Mouse (Mus musculus): Measurements from ENCODE around the gene Anpep. TPM values are rescaled to one million over a fixed set of nuclear protein-coding genes. Genes with fewer than 3 reads are reported as not detected.

The Anpep gene
- polyA plus RNA-seq, 1 experiment from 2014 or later: 26.7 TPM

DNA sequence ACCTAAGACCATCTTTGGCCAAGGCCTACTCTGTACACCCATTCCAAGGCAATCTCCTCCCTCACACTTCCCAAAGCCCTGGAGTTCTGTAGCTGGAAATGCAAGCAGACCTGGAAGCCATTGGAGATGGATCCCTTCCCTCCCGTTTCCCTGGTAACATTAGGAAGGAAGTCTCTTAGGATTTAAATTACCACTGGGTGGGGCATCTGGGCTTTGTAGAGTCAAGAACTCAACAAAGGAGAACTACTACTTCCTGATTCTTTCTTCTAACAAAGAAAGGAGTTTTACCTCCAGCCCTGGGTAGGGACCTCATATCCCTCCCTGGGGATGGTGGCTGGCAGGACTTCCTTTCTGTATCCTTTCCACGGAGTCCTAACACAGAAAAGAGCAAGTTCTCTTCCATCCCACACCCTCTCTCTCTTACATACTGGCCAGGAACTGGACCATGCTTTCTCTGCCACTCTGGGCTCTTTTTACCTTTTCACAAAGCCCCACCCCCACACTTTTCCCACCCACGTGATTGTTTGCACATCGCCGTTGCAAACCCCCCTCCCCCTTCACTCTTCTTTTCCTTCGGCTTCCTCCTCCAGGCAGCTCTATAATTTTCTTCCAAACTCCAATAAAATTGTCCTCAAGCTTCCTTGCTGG, 8.3 kb upstream of the Anpep start:
- DNase-seq (no peak), ATAC-seq (no peak)
- Histone ChIP-seq H3K4me1 (ENCODE audit: insufficient read depth) (no peaks in the 10 kb centered on the region), H3K4me3 (ENCODE audit: low read depth, low read length) (no peak overlapping the region), H3K4me2 (ENCODE audit: low read depth, low read length) (no peak overlapping the region), H3K36me3 (replicated peaks; ENCODE audit: insufficient read depth, low read length) (no peaks in the 10 kb centered on the region), H3K27ac (ENCODE audit: low read depth) (no peak overlapping the region), H3K9ac (replicated peaks) (no peak overlapping the region), H3K9me3 (ENCODE audit: low read length) (no peaks in the 10 kb centered on the region), H3K27me3 (ENCODE audit: insufficient read depth, low read length) (no peaks in the 10 kb centered on the region)
- WGBS (ENCODE audit: insufficient replicate concordance): 26% methylated on average over 6 of the region's 6 CpGs
- TF ChIP-seq CTCF (IDR thresholded peaks at IDR 0.05; ENCODE audit: low read depth) (no peak), EP300 (IDR thresholded peaks at IDR 0.05; ENCODE audit: low read depth) (no peak)

DNA sequence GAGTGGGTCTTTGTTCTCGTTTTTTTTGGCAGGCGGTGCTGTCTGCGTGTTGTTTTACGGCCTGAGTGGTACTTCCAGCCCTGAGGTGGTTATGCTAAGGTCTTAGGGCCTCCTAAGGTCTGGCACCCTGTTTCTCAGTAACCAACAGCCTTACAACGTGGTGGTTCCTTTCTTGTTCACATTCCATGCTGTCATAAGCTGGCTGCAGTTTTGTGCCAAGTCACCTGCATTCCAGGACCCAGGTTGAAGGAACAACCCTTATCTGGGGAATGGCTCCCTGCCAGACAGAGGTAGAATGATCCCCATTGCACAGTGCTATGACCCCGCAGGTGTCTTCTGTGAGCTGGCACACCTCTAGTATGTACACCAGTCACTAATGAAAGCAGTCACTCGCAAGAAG, 7.6 kb upstream of the Anpep start:
- TF ChIP-seq EP300 (IDR thresholded peaks at IDR 0.05; ENCODE audit: low read depth): no peak
- TF ChIP-seq CTCF (IDR thresholded peaks at IDR 0.05; ENCODE audit: low read depth): no peak
- Histone ChIP-seq H3K9ac (replicated peaks) (no peak overlapping the region), H3K4me3 (ENCODE audit: low read depth, low read length) (no peak overlapping the region), H3K27me3 (ENCODE audit: insufficient read depth, low read length) (no peaks in the 10 kb centered on the region), H3K4me2 (ENCODE audit: low read depth, low read length) (no peak overlapping the region), H3K4me1 (ENCODE audit: insufficient read depth) (no peaks in the 10 kb centered on the region), H3K27ac (ENCODE audit: low read depth) (no peak overlapping the region), H3K36me3 (replicated peaks; ENCODE audit: insufficient read depth, low read length) (no peaks in the 10 kb centered on the region), H3K9me3 (ENCODE audit: low read length) (no peaks in the 10 kb centered on the region)
- no peak for DNase-seq
- 68% methylated on average over 7 of the region's 7 CpGs for WGBS (ENCODE audit: insufficient replicate concordance)
- no peak for ATAC-seq

GRCm38 (mm10) chr7:79867861-79868260, 7.0 kb upstream of the Anpep start:
- WGBS (ENCODE audit: insufficient replicate concordance): 81% methylated on average over 13 of the region's 13 CpGs
- Histone ChIP-seq H3K4me1 (ENCODE audit: insufficient read depth) (no peaks in the 10 kb centered on the region), H3K27me3 (ENCODE audit: insufficient read depth, low read length) (no peaks in the 10 kb centered on the region), H3K27ac (ENCODE audit: low read depth) (no peak overlapping the region), H3K9ac (replicated peaks) (no peak overlapping the region), H3K4me2 (ENCODE audit: low read depth, low read length) (no peak overlapping the region), H3K36me3 (replicated peaks; ENCODE audit: insufficient read depth, low read length) (no peaks in the 10 kb centered on the region), H3K9me3 (ENCODE audit: low read length) (no peaks in the 10 kb centered on the region), H3K4me3 (ENCODE audit: low read depth, low read length) (no peak overlapping the region)
- no peak for ATAC-seq
- DNase-seq: no peak
- TF ChIP-seq EP300 (IDR thresholded peaks at IDR 0.05; ENCODE audit: low read depth) (no peak), CTCF (IDR thresholded peaks at IDR 0.05; ENCODE audit: low read depth) (no peak)

GRCm38 (mm10) chr7:79866294-79867000, 5.6 kb upstream of the Anpep start:
- 80% methylated on average over 3 of the region's 3 CpGs for WGBS (ENCODE audit: insufficient replicate concordance)
- no peaks in the 10 kb centered on the region for H3K4me1 ChIP-seq (ENCODE audit: insufficient read depth)
- no peak overlapping the region for H3K4me3 ChIP-seq (ENCODE audit: low read depth, low read length)
- H3K4me2 ChIP-seq (ENCODE audit: low read depth, low read length): no peak overlapping the region
- ATAC-seq: no peak
- H3K27ac ChIP-seq (ENCODE audit: low read depth): no peak overlapping the region
- DNase-seq: no peak
- no peaks in the 10 kb centered on the region for H3K36me3 ChIP-seq (replicated peaks; ENCODE audit: insufficient read depth, low read length)
- H3K9me3 ChIP-seq (ENCODE audit: low read length): no peaks in the 10 kb centered on the region
- H3K9ac ChIP-seq (replicated peaks): no peak overlapping the region
- no peak for TF ChIP-seq EP300 (IDR thresholded peaks at IDR 0.05; ENCODE audit: low read depth)
- TF ChIP-seq CTCF (IDR thresholded peaks at IDR 0.05; ENCODE audit: low read depth): no peak
- H3K27me3 ChIP-seq (ENCODE audit: insufficient read depth, low read length): no peaks in the 10 kb centered on the region

- H3K4me3 ChIP-seq (ENCODE audit: low read depth, low read length): no peak overlapping the region
- H3K4me1 ChIP-seq (ENCODE audit: insufficient read depth): no peaks in the 10 kb centered on the region
- no peaks in the 10 kb centered on the region for H3K27me3 ChIP-seq (ENCODE audit: insufficient read depth, low read length)
- no peaks in the 10 kb centered on the region for H3K9me3 ChIP-seq (ENCODE audit: low read length)
- 64% methylated on average over 8 of the region's 8 CpGs for WGBS (ENCODE audit: insufficient replicate concordance)
- TF ChIP-seq EP300 (IDR thresholded peaks at IDR 0.05; ENCODE audit: low read depth) (no peak), CTCF (IDR thresholded peaks at IDR 0.05; ENCODE audit: low read depth) (no peak)
- DNase-seq (no peak), ATAC-seq (no peak)
- H3K27ac ChIP-seq (ENCODE audit: low read depth): no peak overlapping the region
- H3K36me3 ChIP-seq (replicated peaks; ENCODE audit: insufficient read depth, low read length): no peaks in the 10 kb centered on the region
- no peak overlapping the region for H3K9ac ChIP-seq (replicated peaks)
- H3K4me2 ChIP-seq (ENCODE audit: low read depth, low read length): no peak overlapping the region
Measured at GRCm38 (mm10) chr7:79861794-79862193, 935 bp upstream of the Anpep start.

DNA sequence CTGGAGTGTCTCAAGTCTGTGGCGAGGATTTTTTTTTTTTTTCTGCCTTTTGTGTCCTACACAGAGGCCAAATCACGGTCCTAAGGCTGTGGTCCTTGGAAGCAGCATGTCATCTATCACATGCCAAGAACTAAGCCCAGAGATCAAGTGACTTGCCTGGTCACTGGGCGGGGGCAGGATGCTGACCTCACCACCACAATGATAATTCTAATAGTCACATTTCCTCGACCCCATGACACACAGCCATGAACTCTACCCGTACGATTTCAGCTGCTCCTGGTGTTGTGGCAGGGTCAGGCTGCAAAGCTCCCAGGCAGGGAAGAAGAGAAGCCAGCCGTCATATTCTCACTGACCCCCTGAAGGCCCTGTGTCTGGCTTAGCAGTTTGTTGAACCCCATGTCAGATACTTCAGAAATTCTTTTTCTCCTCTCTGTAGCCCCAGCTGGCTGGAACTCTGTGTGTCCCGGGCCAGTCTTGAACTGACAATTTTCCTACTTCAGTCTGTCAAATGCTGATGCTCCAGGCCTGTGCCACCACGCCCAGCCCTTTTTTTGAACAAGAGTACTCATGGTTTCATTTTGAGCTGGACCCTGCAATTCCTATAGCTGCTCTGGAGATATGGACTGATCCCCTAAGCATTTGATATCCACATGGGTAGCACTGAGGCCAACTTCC, 1.8 kb downstream of the Anpep start:
- H3K4me3 ChIP-seq (ENCODE audit: low read depth, low read length): no peak overlapping the region
- H3K36me3 ChIP-seq (replicated peaks; ENCODE audit: insufficient read depth, low read length): no peaks in the 10 kb centered on the region
- H3K27me3 ChIP-seq (ENCODE audit: insufficient read depth, low read length): no peaks in the 10 kb centered on the region
- H3K9ac ChIP-seq (replicated peaks): no peak overlapping the region
- H3K4me1 ChIP-seq (ENCODE audit: insufficient read depth): no peaks in the 10 kb centered on the region
- no peak for DNase-seq
- no peak overlapping the region for H3K27ac ChIP-seq (ENCODE audit: low read depth)
- no peak for ATAC-seq
- H3K9me3 ChIP-seq (ENCODE audit: low read length): no peaks in the 10 kb centered on the region
- 53% methylated on average over 9 of the region's 9 CpGs for WGBS (ENCODE audit: insufficient replicate concordance)
- H3K4me2 ChIP-seq (ENCODE audit: low read depth, low read length): no peak overlapping the region
- no peak for TF ChIP-seq EP300 (IDR thresholded peaks at IDR 0.05; ENCODE audit: low read depth)
- no peak for TF ChIP-seq CTCF (IDR thresholded peaks at IDR 0.05; ENCODE audit: low read depth)

Measured in liver, postnatal 0 days (tissue).